Mouse (Mus musculus) myocyte (in vitro differentiated cells): ENCODE data around the gene Rcan2. TPM values are rescaled to one million over a fixed set of nuclear protein-coding genes. Genes with fewer than 3 reads are reported as not detected.

Source experiments
- H3K27me3 ChIP-seq: one replicate; pipeline ENCODE4 v1.6.1; 2011; ENCODE audit not compliant: control insufficient read depth, insufficient read depth, insufficient read length
- H3K36me3 ChIP-seq: one replicate; pipeline ENCODE4 v1.6.1; 2011; ENCODE audit not compliant: control insufficient read depth, insufficient read depth
- H3K4me2 ChIP-seq: one replicate; pipeline ENCODE4 v1.6.1; 2011; ENCODE audit warnings: low read depth, control low read depth
- H3K4me3 ChIP-seq: one replicate; pipeline ENCODE4 v1.5.1; 2011; ENCODE audit warnings: mild to moderate bottlenecking, control low read depth, moderate library complexity
- H3K79me2 ChIP-seq: one replicate; pipeline ENCODE4 v1.6.1; 2011; ENCODE audit not compliant: control insufficient read depth, insufficient read depth
- H3ac ChIP-seq: one replicate; pipeline ENCODE4 v1.6.1; 2011; ENCODE audit not compliant: control insufficient read depth, insufficient read length
- CEBPB ChIP-seq: IDR thresholded peaks from 2 replicates; pipeline ENCODE4 v1.6.1; 2011; ENCODE audit warnings: mild to moderate bottlenecking, moderate library complexity; ENCODE audit not compliant: poor library complexity, insufficient read depth, severe bottlenecking
- E2F4 ChIP-seq: IDR thresholded peaks from one replicate; pipeline ENCODE4 v1.6.1; 2011; ENCODE audit warnings: mild to moderate bottlenecking, control low read depth, moderate library complexity; ENCODE audit not compliant: insufficient read depth
- MAX ChIP-seq: IDR thresholded peaks from one replicate; pipeline ENCODE4 v1.6.1; 2011; ENCODE audit warnings: low read depth, mild to moderate bottlenecking, control low read depth
- MYOD1 ChIP-seq, 3 experiments: IDR thresholded peaks; one replicate each; pipeline ENCODE4 v1.6.1; 2011; ENCODE audit warnings: control low read depth in 2 of 3, low read depth in 2 of 3, mild to moderate bottlenecking in 2 of 3, moderate library complexity in 1 of 3; ENCODE audit not compliant: insufficient read length in 2 of 3, control insufficient read depth in 1 of 3
- MYOG ChIP-seq, 3 experiments: IDR thresholded peaks; one replicate each; pipeline ENCODE4 v1.6.1; 2011; ENCODE audit warnings: control low read depth in 2 of 3, low read depth in 2 of 3, mild to moderate bottlenecking in 2 of 3; ENCODE audit not compliant: insufficient read length in 2 of 3, control insufficient read depth in 1 of 3, insufficient read depth in 1 of 3
- POLR2A ChIP-seq: IDR thresholded peaks from one replicate; pipeline ENCODE4 v1.6.1; 2011; ENCODE audit warnings: low read depth, mild to moderate bottlenecking, control low read depth, moderate library complexity; ENCODE audit not compliant: insufficient read length
- POLR2AphosphoS2 ChIP-seq: IDR thresholded peaks from one replicate; pipeline ENCODE4 v1.6.1; 2011; ENCODE audit warnings: low read depth, control low read depth; ENCODE audit not compliant: insufficient read length
- REST ChIP-seq: IDR thresholded peaks from one replicate; pipeline ENCODE4 v1.6.1; 2011; ENCODE audit warnings: mild to moderate bottlenecking, control low read depth, moderate library complexity; ENCODE audit not compliant: insufficient read depth, insufficient read length
- SRF ChIP-seq: IDR thresholded peaks from one replicate; pipeline ENCODE4 v1.6.1; 2011; ENCODE audit warnings: low read depth; ENCODE audit not compliant: control insufficient read depth, insufficient read length
- TCF12 ChIP-seq: IDR thresholded peaks from one replicate; pipeline ENCODE4 v1.6.1; 2011; ENCODE audit warnings: mild to moderate bottlenecking, control low read depth; ENCODE audit not compliant: poor library complexity, insufficient read depth, severe bottlenecking
- TCF3 ChIP-seq: IDR thresholded peaks from one replicate; pipeline ENCODE4 v1.6.1; 2011; ENCODE audit warnings: low read depth, control low read depth; ENCODE audit not compliant: insufficient read length
- USF1 ChIP-seq: IDR thresholded peaks from one replicate; pipeline ENCODE4 v1.6.1; 2011; ENCODE audit warnings: low read depth, mild to moderate bottlenecking, control low read depth, moderate library complexity
- polyA plus RNA-seq: library from polyadenylated mRNA; unstranded; fragments of >200 nt; fragmentation: generic; extraction: Trizol; gene quantifications from one replicate; pipeline ENCODE4 v1.2.1, GENCODE M21; 2012; ENCODE audit warnings: missing spikeins

The Rcan2 gene
- 2.0 TPM for polyA plus RNA-seq

DNA sequence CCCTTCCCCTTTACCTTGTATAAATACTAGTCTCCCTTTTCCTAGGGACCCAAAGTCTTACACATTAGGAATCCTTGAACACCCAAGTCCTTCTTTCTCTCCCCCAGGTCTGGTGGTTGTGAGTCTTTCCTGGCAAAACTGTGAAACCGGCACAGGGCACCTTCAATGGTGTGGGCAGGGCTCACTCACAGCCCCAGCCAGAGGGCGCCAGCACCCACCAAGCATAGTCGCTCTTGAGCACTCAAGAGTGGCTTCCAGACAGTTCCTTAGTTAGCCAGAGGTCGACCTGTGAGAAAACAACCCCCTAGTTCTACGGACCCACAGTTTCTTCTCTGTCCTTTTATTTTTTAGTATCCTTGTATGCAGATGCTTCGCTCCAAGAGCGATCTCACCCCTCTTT, at the start of gene Rcan2:
Rcan2 (plus strand) TSS at position 275 of the 400 bp plus-strand sequence.
- Histone ChIP-seq H3K36me3 (no peaks in the 10 kb centered on the region), H3K4me3 (peak within 1 kb of the TSS; percentile 4), H3ac (no peak within 1 kb of the TSS), H3K27me3 (peaks cover 8% of the 10 kb centered on the region), H3K79me2 (no peaks in the 10 kb centered on the region), H3K4me2 (peak within 1 kb of the TSS; percentile 66)
- TF ChIP-seq TCF3: no peak
- TF ChIP-seq MYOD1 (IDR thresholded peaks at IDR 0.05; ENCODE audit: control insufficient read depth in 1 of 3, insufficient read length in 2 of 3, low read depth in 2 of 3): no peak
- TF ChIP-seq CEBPB: no peak
- TF ChIP-seq POLR2AphosphoS2: no peak
- TF ChIP-seq REST: no peak
- TF ChIP-seq POLR2A: no peak
- TF ChIP-seq TCF12: no peak
- TF ChIP-seq E2F4: no peak
- no peak for TF ChIP-seq USF1
- no peak for TF ChIP-seq MYOG (IDR thresholded peaks at IDR 0.05; ENCODE audit: control insufficient read depth in 1 of 3, insufficient read depth in 1 of 3, insufficient read length in 2 of 3, low read depth in 2 of 3)
- TF ChIP-seq MAX: no peak
- no peak for TF ChIP-seq SRF

DNA sequence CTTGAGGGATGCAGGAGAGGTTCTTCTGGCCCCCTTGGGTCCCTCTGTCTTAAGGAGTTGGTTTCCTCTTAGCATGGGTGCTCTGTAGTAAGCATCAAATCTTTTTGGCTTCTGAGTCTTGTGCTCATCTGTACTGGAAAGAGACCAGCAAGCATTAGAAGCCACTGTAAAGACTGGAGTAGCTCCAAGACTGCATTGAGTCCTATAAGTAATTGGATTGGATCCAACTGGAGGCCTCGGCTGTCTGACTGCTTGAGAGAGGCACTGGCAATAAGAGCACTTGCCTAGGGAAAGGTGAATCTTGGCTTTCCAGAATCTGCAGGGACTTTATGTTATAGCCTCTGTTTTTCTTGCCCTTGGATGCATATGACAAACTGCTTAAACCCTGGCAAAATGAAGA, 48.3 kb upstream of the Rcan2 start:
- Histone ChIP-seq H3K27me3 (no peaks in the 10 kb centered on the region), H3K36me3 (no peaks in the 10 kb centered on the region), H3K79me2 (no peaks in the 10 kb centered on the region), H3K4me3 (no peak overlapping the region), H3ac (no peak overlapping the region), H3K4me2 (no peak overlapping the region)
- TF ChIP-seq MYOD1 (IDR thresholded peaks at IDR 0.05; ENCODE audit: control insufficient read depth in 1 of 3, insufficient read length in 2 of 3, low read depth in 2 of 3): no peak
- no peak for TF ChIP-seq POLR2AphosphoS2
- TF ChIP-seq MYOG (IDR thresholded peaks at IDR 0.05; ENCODE audit: control insufficient read depth in 1 of 3, insufficient read depth in 1 of 3, insufficient read length in 2 of 3, low read depth in 2 of 3): no peak
- no peak for TF ChIP-seq REST
- TF ChIP-seq E2F4: no peak
- no peak for TF ChIP-seq USF1

DNA sequence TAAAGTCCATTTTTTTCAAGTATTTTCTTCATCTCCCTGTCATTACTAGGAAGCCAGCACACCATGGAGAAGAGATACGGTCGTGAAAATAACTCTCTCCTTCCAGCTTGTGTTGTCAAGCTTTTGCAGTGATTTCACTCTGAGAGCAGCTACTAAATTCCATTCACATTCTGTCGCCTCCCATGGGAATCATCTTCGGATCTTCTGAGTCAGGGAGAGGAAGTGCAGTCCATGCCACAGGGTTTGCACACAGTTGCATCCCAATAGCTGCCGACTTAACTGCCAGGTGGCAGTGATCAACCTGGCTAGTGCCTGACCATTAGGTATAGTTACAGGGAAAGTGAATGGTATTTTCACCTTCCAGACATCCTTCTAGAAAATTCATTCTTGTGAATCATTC, 46.5 kb upstream of the Rcan2 start:
- TF ChIP-seq REST: no peak
- no peak for TF ChIP-seq MYOG (IDR thresholded peaks at IDR 0.05; ENCODE audit: control insufficient read depth in 1 of 3, insufficient read depth in 1 of 3, insufficient read length in 2 of 3, low read depth in 2 of 3)
- no peak for TF ChIP-seq USF1
- no peak for TF ChIP-seq TCF3
- TF ChIP-seq CEBPB: peak; percentile 69; the same call in 1 of the 2 replicates
- TF ChIP-seq SRF: no peak
- TF ChIP-seq POLR2AphosphoS2: no peak
- TF ChIP-seq POLR2A: no peak
- no peak overlapping the region for H3K4me3 ChIP-seq

GRCm38 (mm10) chr17:43758607-43759259, 42.4 kb upstream of the Rcan2 start:
- no peaks in the 10 kb centered on the region for H3K27me3 ChIP-seq
- H3K4me2 ChIP-seq: no peak overlapping the region
- no peaks in the 10 kb centered on the region for H3K36me3 ChIP-seq
- no peak for TF ChIP-seq TCF3
- TF ChIP-seq TCF12: no peak
- TF ChIP-seq CEBPB: no peak
- no peak for TF ChIP-seq USF1
- no peak for TF ChIP-seq E2F4
- TF ChIP-seq MYOG (IDR thresholded peaks at IDR 0.05; ENCODE audit: control insufficient read depth in 1 of 3, insufficient read depth in 1 of 3, insufficient read length in 2 of 3, low read depth in 2 of 3): no peak
- H3ac ChIP-seq: no peak overlapping the region
- H3K79me2 ChIP-seq: no peaks in the 10 kb centered on the region
- no peak overlapping the region for H3K4me3 ChIP-seq

More for the DNA sequence above, 46.5 kb upstream of the Rcan2 start:
- H3K4me2 ChIP-seq: no peak overlapping the region
- no peaks in the 10 kb centered on the region for H3K79me2 ChIP-seq
- H3ac ChIP-seq: no peak overlapping the region
- no peaks in the 10 kb centered on the region for H3K27me3 ChIP-seq
- no peaks in the 10 kb centered on the region for H3K36me3 ChIP-seq

- H3K79me2 ChIP-seq: no peaks in the 10 kb centered on the region
- no peak overlapping the region for H3K4me3 ChIP-seq
- no peak overlapping the region for H3ac ChIP-seq
- no peaks in the 10 kb centered on the region for H3K27me3 ChIP-seq
- H3K4me2 ChIP-seq: peak overlapping the region; percentile 12
- no peaks in the 10 kb centered on the region for H3K36me3 ChIP-seq
- TF ChIP-seq POLR2AphosphoS2 (no peak), E2F4 (no peak), USF1 (no peak), REST (no peak), TCF12 (no peak), MYOD1 (IDR thresholded peaks at IDR 0.05; ENCODE audit: control insufficient read depth in 1 of 3, insufficient read length in 2 of 3, low read depth in 2 of 3) (no peak), TCF3 (no peak), SRF (no peak), POLR2A (no peak), MAX (no peak), CEBPB (no peak), MYOG (IDR thresholded peaks at IDR 0.05; ENCODE audit: control insufficient read depth in 1 of 3, insufficient read depth in 1 of 3, insufficient read length in 2 of 3, low read depth in 2 of 3) (no peak)
Measured at GRCm38 (mm10) chr17:43784531-43784930, 16.6 kb upstream of the Rcan2 start.
